Mouse (Mus musculus) MEL (cell line): ENCODE data around the gene Mpz. TPM values are rescaled to one million over a fixed set of nuclear protein-coding genes. Genes with fewer than 3 reads are reported as not detected.

Experiments used
- DNase-seq: peaks from one replicate; pipeline ENCODE4 v3.0.0; 2011; ENCODE audit warnings: low read depth, low spot score
- H3K27ac ChIP-seq: 2 replicates; pipeline ENCODE4 v1.5.1; 2012; ENCODE audit warnings: low read depth, mild to moderate bottlenecking, control low read depth, low read length, moderate library complexity; ENCODE audit not compliant: control insufficient read depth
- H3K27me3 ChIP-seq, 2 experiments: fragments of 150-350 bp in 1 of 2; sonication (generic) in 1 of 2; 2 replicates each; pipeline ENCODE4 v1.6.1; 2012; ENCODE audit warnings: low read length in 2 of 2, mild to moderate bottlenecking in 2 of 2, improper control_type of control experiment in 1 of 2, moderate library complexity in 1 of 2; ENCODE audit not compliant: insufficient read depth in 2 of 2, control insufficient read depth in 1 of 2
- H3K36me3 ChIP-seq, 2 experiments: 2 replicates each; pipeline ENCODE4 v1.6.1; 2012 to 2014; ENCODE audit warnings: low read length in 2 of 2, improper control_type of control experiment in 1 of 2, inconsistent platforms in 1 of 2, mild to moderate bottlenecking in 1 of 2; ENCODE audit not compliant: insufficient read depth in 2 of 2, control insufficient read depth in 1 of 2
- H3K4me1 ChIP-seq, 2 experiments: fragments of 150-350 bp in 1 of 2; sonication (generic) in 1 of 2; 2 replicates each; pipeline ENCODE4 v1.6.1; 2012; ENCODE audit warnings: low read length in 2 of 2, improper control_type of control experiment in 1 of 2, mild to moderate bottlenecking in 1 of 2; ENCODE audit not compliant: insufficient read depth in 2 of 2, control insufficient read depth in 1 of 2
- H3K4me3 ChIP-seq, 2 experiments: fragments of 150-350 bp in 1 of 2; sonication (generic) in 1 of 2; 2 replicates each; pipeline ENCODE4 v1.5.1; 2012; ENCODE audit warnings: low read depth in 2 of 2, low read length in 2 of 2, mild to moderate bottlenecking in 2 of 2, moderate library complexity in 2 of 2, control low read depth in 1 of 2, improper control_type of control experiment in 1 of 2; ENCODE audit not compliant: control insufficient read depth in 1 of 2, insufficient read depth in 1 of 2
- H3K79me2 ChIP-seq: 2 replicates; pipeline ENCODE4 v1.6.1; 2012; ENCODE audit warnings: mild to moderate bottlenecking, low read length, moderate library complexity; ENCODE audit not compliant: control insufficient read depth, poor library complexity, insufficient read depth
- H3K9ac ChIP-seq: 2 replicates; pipeline ENCODE4 v1.6.1; 2012; ENCODE audit warnings: low read depth, mild to moderate bottlenecking, control low read depth, low read length, moderate library complexity; ENCODE audit not compliant: control insufficient read depth, poor library complexity, severe bottlenecking
- H3K9me3 ChIP-seq: fragments of 150-350 bp; sonication (generic); replicated peaks from 2 replicates; pipeline ENCODE4 v1.6.1; 2012; ENCODE audit warnings: mild to moderate bottlenecking, low read length, improper control_type of control experiment, moderate library complexity; ENCODE audit not compliant: insufficient read depth
- CHD2 ChIP-seq: IDR thresholded peaks from 2 replicates; pipeline ENCODE4 v1.6.1; 2011; ENCODE audit warnings: low read length, improper control_type of control experiment
- CTCF ChIP-seq, 3 experiments: IDR thresholded peaks in 2 of 3; conservative IDR thresholded peaks in 1 of 3; 2 replicates each; pipeline ENCODE4 v1.5.1; 2011 to 2012; ENCODE audit warnings: low read length in 3 of 3, low read depth in 2 of 3, mild to moderate bottlenecking in 2 of 3, improper control_type of control experiment in 1 of 3, inconsistent platforms in 1 of 3, mixed read lengths in 1 of 3, moderate library complexity in 1 of 3; ENCODE audit not compliant: control insufficient read depth in 1 of 3, insufficient read depth in 1 of 3, poor library complexity in 1 of 3, severe bottlenecking in 1 of 3
- E2F4 ChIP-seq: IDR thresholded peaks from 2 replicates; pipeline ENCODE4 v1.6.1; 2011; ENCODE audit warnings: low read depth, low read length, improper control_type of control experiment, borderline replicate concordance
- ELF1 ChIP-seq: IDR thresholded peaks from 2 replicates; pipeline ENCODE4 v1.6.1; 2014; ENCODE audit warnings: low read depth, mild to moderate bottlenecking, inconsistent platforms, low read length, improper control_type of control experiment, moderate library complexity
- GABPA ChIP-seq: IDR thresholded peaks from 2 replicates; pipeline ENCODE4 v1.6.1; 2012; ENCODE audit warnings: low read depth, mild to moderate bottlenecking, inconsistent platforms, low read length, improper control_type of control experiment, moderate library complexity
- GATA1 ChIP-seq: IDR thresholded peaks from 2 replicates; pipeline ENCODE4 v1.6.1; 2011; ENCODE audit warnings: low read depth, low read length, improper control_type of control experiment
- HCFC1 ChIP-seq: IDR thresholded peaks from 2 replicates; pipeline ENCODE4 v1.6.1; 2012; ENCODE audit warnings: low read depth, mild to moderate bottlenecking, inconsistent platforms, low read length, improper control_type of control experiment, moderate library complexity
- MAX ChIP-seq: IDR thresholded peaks from 2 replicates; pipeline ENCODE4 v1.6.1; 2011; ENCODE audit warnings: low read length, improper control_type of control experiment
- MAZ ChIP-seq: IDR thresholded peaks from 2 replicates; pipeline ENCODE4 v1.6.1; 2012; ENCODE audit warnings: low read depth, mild to moderate bottlenecking, inconsistent platforms, low read length, improper control_type of control experiment
- MEF2A ChIP-seq: IDR thresholded peaks from 2 replicates; pipeline ENCODE4 v1.6.1; 2014; ENCODE audit warnings: low read depth, mild to moderate bottlenecking, inconsistent platforms, low read length, improper control_type of control experiment; ENCODE audit not compliant: poor library complexity, insufficient replicate concordance, severe bottlenecking; ENCODE audit errors: extremely low read depth
- MXI1 ChIP-seq: IDR thresholded peaks from 2 replicates; pipeline ENCODE4 v1.6.1; 2011; ENCODE audit warnings: mild to moderate bottlenecking, low read depth, low read length, improper control_type of control experiment
- MYC ChIP-seq: IDR thresholded peaks from 2 replicates; pipeline ENCODE4 v1.6.1; 2011; ENCODE audit warnings: low read depth, mild to moderate bottlenecking, low read length, improper control_type of control experiment, moderate library complexity
- NRF1 ChIP-seq: IDR thresholded peaks from 2 replicates; pipeline ENCODE4 v1.6.1; 2014; ENCODE audit warnings: low read depth, mild to moderate bottlenecking, inconsistent platforms, low read length, improper control_type of control experiment, moderate library complexity; ENCODE audit not compliant: poor library complexity, insufficient read depth, severe bottlenecking
- POLR2A ChIP-seq, 2 experiments: IDR thresholded peaks; 2 replicates each; pipeline ENCODE4 v1.6.1; 2011 to 2012; ENCODE audit warnings: low read length in 2 of 2, mild to moderate bottlenecking in 2 of 2, control low read depth in 1 of 2, improper control_type of control experiment in 1 of 2, low read depth in 1 of 2, moderate library complexity in 1 of 2; ENCODE audit not compliant: control insufficient read depth in 1 of 2, insufficient read depth in 1 of 2, poor library complexity in 1 of 2
- POLR2AphosphoS2 ChIP-seq: IDR thresholded peaks from 2 replicates; pipeline ENCODE4 v1.6.1; 2011; ENCODE audit warnings: low read length, improper control_type of control experiment
- POLR2AphosphoS5 ChIP-seq: IDR thresholded peaks from 2 replicates; pipeline ENCODE4 v1.6.1; 2012; ENCODE audit warnings: low read depth, borderline replicate concordance, mild to moderate bottlenecking, inconsistent platforms, low read length, moderate library complexity, mixed read lengths
- SIN3A ChIP-seq: IDR thresholded peaks from 2 replicates; pipeline ENCODE4 v1.6.1; 2012; ENCODE audit warnings: low read length, improper control_type of control experiment, inconsistent platforms
- TAL1 ChIP-seq: IDR thresholded peaks from 2 replicates; pipeline ENCODE4 v1.6.1; 2012; ENCODE audit warnings: mild to moderate bottlenecking, inconsistent platforms, low read length, moderate library complexity, mixed read lengths
- TBP ChIP-seq: IDR thresholded peaks from 2 replicates; pipeline ENCODE4 v1.8.0; 2011; ENCODE audit warnings: low read depth, low read length, improper control_type of control experiment
- USF2 ChIP-seq, 2 experiments: IDR thresholded peaks; 2 replicates each; pipeline ENCODE4 v1.6.1; 2011 to 2012; ENCODE audit warnings: improper control_type of control experiment in 2 of 2, low read length in 2 of 2, borderline replicate concordance in 1 of 2, inconsistent platforms in 1 of 2, low read depth in 1 of 2, mild to moderate bottlenecking in 1 of 2; ENCODE audit not compliant: insufficient read depth in 1 of 2
- ZC3H11A ChIP-seq: IDR thresholded peaks from 2 replicates; pipeline ENCODE4 v1.6.1; 2012; ENCODE audit warnings: low read depth, mild to moderate bottlenecking, inconsistent platforms, low read length, improper control_type of control experiment
- ZKSCAN1 ChIP-seq: IDR thresholded peaks from 2 replicates; pipeline ENCODE4 v1.6.1; 2012; ENCODE audit warnings: low read depth, mild to moderate bottlenecking, inconsistent platforms, low read length, improper control_type of control experiment, moderate library complexity
- ZNF384 ChIP-seq: IDR thresholded peaks from 2 replicates; pipeline ENCODE4 v1.6.1; 2012; ENCODE audit warnings: low read depth, mild to moderate bottlenecking, inconsistent platforms, low read length, improper control_type of control experiment
- polyA plus RNA-seq, 2 experiments: library from polyadenylated mRNA; stranded (reverse) in 1 of 2; unstranded in 1 of 2; fragments of >175 nt in 1 of 2; fragments of >200 nt in 1 of 2; gene quantifications; 2 replicates each; pipeline versions ENCODE4 v1.2.1 to v1.2.4; 2012; ENCODE audit warnings: low replicate concordance in 2 of 2, low read depth in 1 of 2; ENCODE audit not compliant: insufficient read length in 2 of 2, insufficient read depth in 1 of 2, missing spikeins in 1 of 2
- total RNA-seq: library from RNA; depleted of rRNA; stranded (reverse); fragments of 300-350 nt; gene quantifications from 2 replicates; pipeline ENCODE4 v1.2.3, GENCODE M21; 2012

The Mpz gene
- total and polyA plus RNA-seq, 3 experiments, result 0.28 TPM; not detected in 2

- Histone ChIP-seq H3K9me3 (no peaks in the 10 kb centered on the region), H3K27me3 (no peaks in the 10 kb centered on the region), H3K36me3 (peaks cover 0 to 7% of the 10 kb centered on the region in 2 experiments; a peak in 2 of 4 replicates), H3K9ac (peak overlapping the region; percentile 75), H3K4me1 (peaks cover 0 to 3% of the 10 kb centered on the region in 2 experiments; a peak in 1 of 4 replicates), H3K4me3 (peak overlapping the region; percentile 52 to 79), H3K79me2 (no peaks in the 10 kb centered on the region; the same call in 1 of the 2 replicates), H3K27ac (peak overlapping the region; percentile 81)
- peak; percentile 92 for DNase-seq
- TF ChIP-seq ZNF384, result no peak
- TF ChIP-seq POLR2AphosphoS5, result no peak
- no peak for TF ChIP-seq E2F4
- TF ChIP-seq USF2 (IDR thresholded peaks at IDR 0.05; ENCODE audit: borderline replicate concordance in 1 of 2, insufficient read depth in 1 of 2, low read depth in 1 of 2, low read length in 2 of 2), result no peak
- TF ChIP-seq TBP, result no peak
- 0 out of 2 replicates have a peak, but pooled peaks have one; percentile 24 for TF ChIP-seq ELF1
- TF ChIP-seq POLR2AphosphoS2, result no peak
- no peak for TF ChIP-seq MEF2A
- TF ChIP-seq MXI1, result no peak
- TF ChIP-seq MAX, result peak; percentile 40; the same call in 1 of the 2 replicates
- TF ChIP-seq MYC, result no peak
- no peak for TF ChIP-seq CTCF (IDR thresholded peaks at IDR 0.05 in 2 of 3, conservative IDR thresholded peaks at IDR 0.05 in 1 of 3; ENCODE audit: control insufficient read depth in 1 of 3, insufficient read depth in 1 of 3, low read depth in 2 of 3, low read length in 3 of 3, poor library complexity in 1 of 3, severe bottlenecking in 1 of 3)
- TF ChIP-seq GABPA, result no peak
- TF ChIP-seq MAZ, result no peak
- no peak for TF ChIP-seq ZKSCAN1
- no peak for TF ChIP-seq GATA1
- TF ChIP-seq CHD2, result no peak
- TF ChIP-seq TAL1, result no peak
- no peak for TF ChIP-seq HCFC1
- TF ChIP-seq NRF1, result no peak
- peak; percentile 52; the same call in 1 of the 2 replicates for TF ChIP-seq SIN3A
- TF ChIP-seq ZC3H11A, result no peak
- peak in 1 of 2 experiments; percentile 41; a peak in 1 of 4 replicates for TF ChIP-seq POLR2A (IDR thresholded peaks at IDR 0.05; ENCODE audit: control insufficient read depth in 1 of 2, insufficient read depth in 1 of 2, low read depth in 1 of 2, low read length in 2 of 2, poor library complexity in 1 of 2)
Observed at GRCm38 (mm10) chr1:171103179-171103840, 47.2 kb upstream of the Mpz start.
